Mouse (Mus musculus) ES-Bruce4 (cell line): ENCODE data around the gene Cbfb.

Source experiments
- CTCF ChIP-seq: IDR thresholded peaks from one replicate; pipeline ENCODE4 v1.8.1; 2011; ENCODE audit warnings: low read depth, low read length
- POLR2A ChIP-seq: IDR thresholded peaks from one replicate; pipeline ENCODE4 v1.8.1; 2011; ENCODE audit warnings: low read length; ENCODE audit not compliant: insufficient read depth

- TF ChIP-seq POLR2A (no peak), CTCF (no peak)
Observed at GRCm38 (mm10) chr8:105178211-105178800, 7.8 kb downstream of the Cbfb start.
